Mouse (Mus musculus): Measurements from ENCODE around the gene Gm6525. TPM values are rescaled to one million over a fixed set of nuclear protein-coding genes. Genes with fewer than 3 reads are reported as not detected.

Gene Gm6525
- 3.1 and 3.2 TPM in 2 replicates for polyA plus RNA-seq (2014; fragmentation: Nextera tagmentation; extraction: Ambion mirVana)

GRCm38 (mm10) chr3:84173581-84174154 lies at the start of gene Gm6525:
Gm6525 (plus strand) TSS chr3:84174104.
- H3K4me3 ChIP-seq (replicated peaks; ENCODE audit: low read depth, low read length): no peak within 1 kb of the TSS
- no peak for ATAC-seq (ENCODE audit: low FRiP score, low TSS enrichment)
- H3K4me1 ChIP-seq (ENCODE audit: control insufficient read depth, insufficient read depth, low read length): no peaks in the 10 kb centered on the region
- no peak for DNase-seq
- no peak within 1 kb of the TSS for H3K27ac ChIP-seq (replicated peaks; ENCODE audit: low read depth, low read length)
- H3K4me2 ChIP-seq (ENCODE audit: low read length): no peak within 1 kb of the TSS
- peaks cover 77% of the 10 kb centered on the region for H3K36me3 ChIP-seq (ENCODE audit: control insufficient read depth, insufficient read depth, low read length)
- H3K27me3 ChIP-seq (ENCODE audit: control insufficient read depth, insufficient read depth, low read length): no peaks in the 10 kb centered on the region
- H3K9ac ChIP-seq (replicated peaks; ENCODE audit: low read length): no peak within 1 kb of the TSS
- H3K9me3 ChIP-seq (ENCODE audit: control insufficient read depth, low read length): no peaks in the 10 kb centered on the region
- 79% methylated on average over 11 of the region's 11 CpGs for WGBS

- no peak overlapping the region for H3K4me2 ChIP-seq (ENCODE audit: low read length)
- no peaks in the 10 kb centered on the region for H3K4me1 ChIP-seq (ENCODE audit: control insufficient read depth, insufficient read depth, low read length)
- H3K4me3 ChIP-seq (replicated peaks; ENCODE audit: low read depth, low read length): no peak overlapping the region
- no peak overlapping the region for H3K9ac ChIP-seq (replicated peaks; ENCODE audit: low read length)
- no peaks in the 10 kb centered on the region for H3K9me3 ChIP-seq (ENCODE audit: control insufficient read depth, low read length)
- WGBS: 72% methylated on average over 6 of the region's 6 CpGs
- H3K27me3 ChIP-seq (ENCODE audit: control insufficient read depth, insufficient read depth, low read length): no peaks in the 10 kb centered on the region
- H3K27ac ChIP-seq (replicated peaks; ENCODE audit: low read depth, low read length): no peak overlapping the region
- no peaks in the 10 kb centered on the region for H3K36me3 ChIP-seq (ENCODE audit: control insufficient read depth, insufficient read depth, low read length)
- ATAC-seq (ENCODE audit: low FRiP score, low TSS enrichment) (no peak), DNase-seq (no peak)
Measured at GRCm38 (mm10) chr3:84125704-84126289, 48.1 kb upstream of the Gm6525 start.

GRCm38 (mm10) chr3:84126721-84127120 lies 47.2 kb upstream of the Gm6525 start:
- DNase-seq (no peak), ATAC-seq (ENCODE audit: low FRiP score, low TSS enrichment) (no peak)
- H3K9me3 ChIP-seq (ENCODE audit: control insufficient read depth, low read length): no peaks in the 10 kb centered on the region
- H3K4me1 ChIP-seq (ENCODE audit: control insufficient read depth, insufficient read depth, low read length): no peaks in the 10 kb centered on the region
- no peak overlapping the region for H3K4me3 ChIP-seq (replicated peaks; ENCODE audit: low read depth, low read length)
- H3K27me3 ChIP-seq (ENCODE audit: control insufficient read depth, insufficient read depth, low read length): no peaks in the 10 kb centered on the region
- no peaks in the 10 kb centered on the region for H3K36me3 ChIP-seq (ENCODE audit: control insufficient read depth, insufficient read depth, low read length)
- H3K27ac ChIP-seq (replicated peaks; ENCODE audit: low read depth, low read length): no peak overlapping the region
- H3K4me2 ChIP-seq (ENCODE audit: low read length): no peak overlapping the region
- no peak overlapping the region for H3K9ac ChIP-seq (replicated peaks; ENCODE audit: low read length)
- WGBS: 89% methylated on average over 3 of the region's 3 CpGs

GRCm38 (mm10) chr3:84127431-84127830 lies 46.5 kb upstream of the Gm6525 start:
- ATAC-seq (ENCODE audit: low FRiP score, low TSS enrichment) (no peak), DNase-seq (no peak)
- Histone ChIP-seq H3K4me2 (ENCODE audit: low read length) (no peak overlapping the region), H3K36me3 (ENCODE audit: control insufficient read depth, insufficient read depth, low read length) (no peaks in the 10 kb centered on the region), H3K4me1 (ENCODE audit: control insufficient read depth, insufficient read depth, low read length) (no peaks in the 10 kb centered on the region), H3K9ac (replicated peaks; ENCODE audit: low read length) (no peak overlapping the region), H3K27ac (replicated peaks; ENCODE audit: low read depth, low read length) (no peak overlapping the region), H3K27me3 (ENCODE audit: control insufficient read depth, insufficient read depth, low read length) (no peaks in the 10 kb centered on the region), H3K4me3 (replicated peaks; ENCODE audit: low read depth, low read length) (no peak overlapping the region), H3K9me3 (ENCODE audit: control insufficient read depth, low read length) (no peaks in the 10 kb centered on the region)
- 87% methylated on average over 2 of the region's 2 CpGs for WGBS

- WGBS: 82% methylated on average over 11 of the region's 11 CpGs
- no peak for ATAC-seq (ENCODE audit: low FRiP score, low TSS enrichment)
- DNase-seq: no peak
Measured at GRCm38 (mm10) chr3:84128871-84129870, 44.7 kb upstream of the Gm6525 start.

GRCm38 (mm10) chr3:84130776-84131175 lies 43.1 kb upstream of the Gm6525 start:
- H3K36me3 ChIP-seq (ENCODE audit: control insufficient read depth, insufficient read depth, low read length): no peaks in the 10 kb centered on the region
- no peaks in the 10 kb centered on the region for H3K9me3 ChIP-seq (ENCODE audit: control insufficient read depth, low read length)
- ATAC-seq (ENCODE audit: low FRiP score, low TSS enrichment) (no peak), DNase-seq (no peak)
- 77% methylated on average over 5 of the region's 5 CpGs for WGBS
- no peak overlapping the region for H3K27ac ChIP-seq (replicated peaks; ENCODE audit: low read depth, low read length)
- no peak overlapping the region for H3K4me2 ChIP-seq (ENCODE audit: low read length)
- no peaks in the 10 kb centered on the region for H3K27me3 ChIP-seq (ENCODE audit: control insufficient read depth, insufficient read depth, low read length)
- no peaks in the 10 kb centered on the region for H3K4me1 ChIP-seq (ENCODE audit: control insufficient read depth, insufficient read depth, low read length)
- no peak overlapping the region for H3K9ac ChIP-seq (replicated peaks; ENCODE audit: low read length)
- no peak overlapping the region for H3K4me3 ChIP-seq (replicated peaks; ENCODE audit: low read depth, low read length)

More at GRCm38 (mm10) chr3:84128871-84129870, 44.7 kb upstream of the Gm6525 start:
- H3K36me3 ChIP-seq (ENCODE audit: control insufficient read depth, insufficient read depth, low read length): no peaks in the 10 kb centered on the region
- no peaks in the 10 kb centered on the region for H3K4me1 ChIP-seq (ENCODE audit: control insufficient read depth, insufficient read depth, low read length)
- no peak overlapping the region for H3K4me2 ChIP-seq (ENCODE audit: low read length)
- no peak overlapping the region for H3K27ac ChIP-seq (replicated peaks; ENCODE audit: low read depth, low read length)
- H3K4me3 ChIP-seq (replicated peaks; ENCODE audit: low read depth, low read length): no peak overlapping the region
- no peak overlapping the region for H3K9ac ChIP-seq (replicated peaks; ENCODE audit: low read length)
- H3K9me3 ChIP-seq (ENCODE audit: control insufficient read depth, low read length): no peaks in the 10 kb centered on the region
- H3K27me3 ChIP-seq (ENCODE audit: control insufficient read depth, insufficient read depth, low read length): no peaks in the 10 kb centered on the region

GRCm38 (mm10) chr3:84131369-84131768 lies 42.5 kb upstream of the Gm6525 start:
- no peak for DNase-seq
- Histone ChIP-seq H3K27me3 (ENCODE audit: control insufficient read depth, insufficient read depth, low read length) (no peaks in the 10 kb centered on the region), H3K9me3 (ENCODE audit: control insufficient read depth, low read length) (no peaks in the 10 kb centered on the region), H3K4me3 (replicated peaks; ENCODE audit: low read depth, low read length) (no peak overlapping the region), H3K36me3 (ENCODE audit: control insufficient read depth, insufficient read depth, low read length) (no peaks in the 10 kb centered on the region), H3K27ac (replicated peaks; ENCODE audit: low read depth, low read length) (no peak overlapping the region), H3K4me2 (ENCODE audit: low read length) (no peak overlapping the region), H3K9ac (replicated peaks; ENCODE audit: low read length) (no peak overlapping the region), H3K4me1 (ENCODE audit: control insufficient read depth, insufficient read depth, low read length) (no peaks in the 10 kb centered on the region)
- WGBS: 93% methylated on average over 3 of the region's 3 CpGs
- no peak for ATAC-seq (ENCODE audit: low FRiP score, low TSS enrichment)

- Histone ChIP-seq H3K4me2 (ENCODE audit: low read length) (no peak overlapping the region), H3K27me3 (ENCODE audit: control insufficient read depth, insufficient read depth, low read length) (no peaks in the 10 kb centered on the region), H3K4me1 (ENCODE audit: control insufficient read depth, insufficient read depth, low read length) (no peaks in the 10 kb centered on the region), H3K4me3 (replicated peaks; ENCODE audit: low read depth, low read length) (no peak overlapping the region), H3K27ac (replicated peaks; ENCODE audit: low read depth, low read length) (no peak overlapping the region), H3K9ac (replicated peaks; ENCODE audit: low read length) (no peak overlapping the region), H3K9me3 (ENCODE audit: control insufficient read depth, low read length) (no peaks in the 10 kb centered on the region), H3K36me3 (ENCODE audit: control insufficient read depth, insufficient read depth, low read length) (no peaks in the 10 kb centered on the region)
- ATAC-seq (ENCODE audit: low FRiP score, low TSS enrichment): no peak
- 31% methylated on average over 9 of the region's 9 CpGs for WGBS
- no peak for DNase-seq
Measured at GRCm38 (mm10) chr3:84135387-84135786, 38.5 kb upstream of the Gm6525 start.
